Mouse (Mus musculus) CH12.LX (cell line): ENCODE results near the gene Gm39566. TPM values are rescaled to one million over a fixed set of nuclear protein-coding genes. Genes with fewer than 3 reads are reported as not detected.

Experiments
- DNase-seq: peaks from one replicate; pipeline ENCODE4 v3.0.0-alpha.2; 2013; ENCODE audit errors: extremely low read depth
- H3K27ac ChIP-seq: 2 replicates; pipeline ENCODE4 v1.5.1; 2012; ENCODE audit warnings: low read depth, mild to moderate bottlenecking, control low read depth, moderate library complexity; ENCODE audit not compliant: insufficient read depth
- H3K27me3 ChIP-seq: replicated peaks from 2 replicates; pipeline ENCODE3; 2012; ENCODE audit warnings: inconsistent platforms
- H3K36me3 ChIP-seq, 2 experiments: replicated peaks in 1 of 2; 2 replicates each; pipeline versions ENCODE3 to v1.6.1; 2012; ENCODE audit warnings: inconsistent platforms in 1 of 2, low read length in 1 of 2, mild to moderate bottlenecking in 1 of 2, mixed read lengths in 1 of 2, moderate library complexity in 1 of 2; ENCODE audit not compliant: control insufficient read depth in 1 of 2, insufficient read depth in 1 of 2
- H3K4me1 ChIP-seq, 2 experiments: 2 replicates each; pipeline ENCODE4 v1.6.1; 2012; ENCODE audit warnings: inconsistent platforms in 1 of 2, moderate library complexity in 1 of 2; ENCODE audit not compliant: insufficient read depth in 2 of 2, control insufficient read depth in 1 of 2
- H3K4me2 ChIP-seq: 2 replicates; pipeline ENCODE4 v1.6.1; 2012; ENCODE audit warnings: low read depth, mild to moderate bottlenecking, control low read depth; ENCODE audit not compliant: poor library complexity, insufficient read depth, severe bottlenecking
- H3K4me3 ChIP-seq, 3 experiments: fragments of 150-350 bp in 1 of 3; sonication (generic) in 1 of 3; replicated peaks in 1 of 3; 2 replicates each; pipeline versions ENCODE3 to v1.5.1; 2011 to 2012; ENCODE audit warnings: low read depth in 2 of 3, low read length in 2 of 3, mild to moderate bottlenecking in 2 of 3, moderate library complexity in 2 of 3, control low read depth in 1 of 3, improper control_type of control experiment in 1 of 3, inconsistent platforms in 1 of 3, mixed read lengths in 1 of 3; ENCODE audit not compliant: poor library complexity in 1 of 3
- H3K79me2 ChIP-seq: replicated peaks from 2 replicates; pipeline ENCODE4 v1.6.1; 2012; ENCODE audit warnings: mild to moderate bottlenecking, moderate library complexity; ENCODE audit not compliant: control insufficient read depth, poor library complexity, insufficient read depth, severe bottlenecking; ENCODE audit errors: extremely low read depth
- H3K9ac ChIP-seq: 2 replicates; pipeline ENCODE4 v1.6.1; 2012; ENCODE audit warnings: low read depth, mild to moderate bottlenecking, control low read depth, moderate library complexity; ENCODE audit not compliant: insufficient read depth
- H3K9me3 ChIP-seq: replicated peaks from 2 replicates; pipeline ENCODE3; 2012; ENCODE audit warnings: low read length, inconsistent platforms, mixed read lengths
- CHD2 ChIP-seq: IDR thresholded peaks from 2 replicates; pipeline ENCODE4 v1.6.1; 2011; ENCODE audit warnings: low read length, improper control_type of control experiment
- E2F4 ChIP-seq: IDR thresholded peaks from 2 replicates; pipeline ENCODE4 v1.6.1; 2011; ENCODE audit warnings: low read depth, low read length, improper control_type of control experiment; ENCODE audit not compliant: insufficient replicate concordance
- EP300 ChIP-seq: IDR thresholded peaks from 2 replicates; pipeline ENCODE4 v1.6.1; 2011; ENCODE audit warnings: low read length, improper control_type of control experiment
- HCFC1 ChIP-seq: IDR thresholded peaks from 2 replicates; pipeline ENCODE4 v1.6.1; 2012; ENCODE audit warnings: low read depth, mild to moderate bottlenecking, inconsistent platforms, low read length, improper control_type of control experiment
- MAZ ChIP-seq: IDR thresholded peaks from 2 replicates; pipeline ENCODE4 v1.6.1; 2012; ENCODE audit warnings: low read depth, mild to moderate bottlenecking, inconsistent platforms, low read length, improper control_type of control experiment, moderate library complexity
- MEF2A ChIP-seq: IDR thresholded peaks from 2 replicates; pipeline ENCODE4 v1.6.1; 2014; ENCODE audit warnings: low read depth, mild to moderate bottlenecking, inconsistent platforms, low read length, improper control_type of control experiment, borderline replicate concordance
- MXI1 ChIP-seq: IDR thresholded peaks from 2 replicates; pipeline ENCODE4 v1.6.1; 2011; ENCODE audit warnings: mild to moderate bottlenecking, low read depth, low read length, improper control_type of control experiment
- MYC ChIP-seq: IDR thresholded peaks from 2 replicates; pipeline ENCODE4 v1.6.1; 2011; ENCODE audit warnings: low read depth, mild to moderate bottlenecking, improper control_type of control experiment, low read length
- NRF1 ChIP-seq: IDR thresholded peaks from 2 replicates; pipeline ENCODE4 v1.6.1; 2014; ENCODE audit warnings: low read depth, mild to moderate bottlenecking, inconsistent platforms, low read length, improper control_type of control experiment, moderate library complexity
- PAX5 ChIP-seq: IDR thresholded peaks from 2 replicates; pipeline ENCODE4 v1.6.1; 2012; ENCODE audit warnings: low read length, inconsistent platforms, mixed read lengths
- POLR2A ChIP-seq: IDR thresholded peaks from 2 replicates; pipeline ENCODE4 v1.6.1; 2011; ENCODE audit warnings: low read depth, mild to moderate bottlenecking, improper control_type of control experiment, low read length
- RAD21 ChIP-seq: IDR thresholded peaks from 2 replicates; pipeline ENCODE4 v1.6.1; 2011; ENCODE audit warnings: low read depth, mild to moderate bottlenecking, low read length, improper control_type of control experiment, moderate library complexity
- RCOR1 ChIP-seq: conservative IDR thresholded peaks from 2 replicates; pipeline ENCODE4 v1.6.1; 2012; ENCODE audit warnings: low read depth, mild to moderate bottlenecking, inconsistent platforms, low read length, improper control_type of control experiment
- SIN3A ChIP-seq: IDR thresholded peaks from 2 replicates; pipeline ENCODE4 v1.6.1; 2012; ENCODE audit warnings: low read length, improper control_type of control experiment, inconsistent platforms
- TCF12 ChIP-seq: IDR thresholded peaks from 2 replicates; pipeline ENCODE4 v1.6.1; 2014; ENCODE audit warnings: low read depth, mild to moderate bottlenecking, inconsistent platforms, low read length, improper control_type of control experiment
- ZMIZ1 ChIP-seq: IDR thresholded peaks from 2 replicates; pipeline ENCODE4 v1.6.1; 2012; ENCODE audit warnings: low read depth, mild to moderate bottlenecking, inconsistent platforms, low read length, improper control_type of control experiment
- ZNF384 ChIP-seq: IDR thresholded peaks from 2 replicates; pipeline ENCODE4 v1.6.1; 2012; ENCODE audit warnings: low read depth, low read length, improper control_type of control experiment, inconsistent platforms
- dilution Hi-C: fragments of 300-500 bp; cut with MboI; formaldehyde crosslinking; loops from 2 replicates; pipeline ENCODE4 v1.14.3; 2020; ENCODE audit warnings: low sequenced_read_pairs; ENCODE audit not compliant: extremely low pct_unique_long_range_greater_than_20kb, extremely low pct_ligation_motif_present
- in situ Hi-C: fragments of 300-500 bp; cut with MboI; formaldehyde crosslinking; loops from 3 replicates; pipeline ENCODE4 v1.14.3; 2019; ENCODE audit warnings: low sequenced_read_pairs, low pct_ligation_motif_present, low pct_unique_long_range_greater_than_20kb, mixed read lengths
- polyA plus RNA-seq: library from polyadenylated mRNA; unstranded; fragments of >175 nt; gene quantifications from 2 replicates; pipeline ENCODE4 v1.2.1, GENCODE M21; 2012; ENCODE audit warnings: low read depth; ENCODE audit not compliant: insufficient read length
- total RNA-seq, 2 experiments: library from RNA; depleted of rRNA; stranded (reverse); fragments of 300-350 nt in 1 of 2; fragments of >200 nt in 1 of 2; gene quantifications; 2 replicates each; pipeline ENCODE4 v1.2.3; 2012 to 2014

Gm39566 gene
- total and polyA plus RNA-seq, 3 experiments = not detected

DNA sequence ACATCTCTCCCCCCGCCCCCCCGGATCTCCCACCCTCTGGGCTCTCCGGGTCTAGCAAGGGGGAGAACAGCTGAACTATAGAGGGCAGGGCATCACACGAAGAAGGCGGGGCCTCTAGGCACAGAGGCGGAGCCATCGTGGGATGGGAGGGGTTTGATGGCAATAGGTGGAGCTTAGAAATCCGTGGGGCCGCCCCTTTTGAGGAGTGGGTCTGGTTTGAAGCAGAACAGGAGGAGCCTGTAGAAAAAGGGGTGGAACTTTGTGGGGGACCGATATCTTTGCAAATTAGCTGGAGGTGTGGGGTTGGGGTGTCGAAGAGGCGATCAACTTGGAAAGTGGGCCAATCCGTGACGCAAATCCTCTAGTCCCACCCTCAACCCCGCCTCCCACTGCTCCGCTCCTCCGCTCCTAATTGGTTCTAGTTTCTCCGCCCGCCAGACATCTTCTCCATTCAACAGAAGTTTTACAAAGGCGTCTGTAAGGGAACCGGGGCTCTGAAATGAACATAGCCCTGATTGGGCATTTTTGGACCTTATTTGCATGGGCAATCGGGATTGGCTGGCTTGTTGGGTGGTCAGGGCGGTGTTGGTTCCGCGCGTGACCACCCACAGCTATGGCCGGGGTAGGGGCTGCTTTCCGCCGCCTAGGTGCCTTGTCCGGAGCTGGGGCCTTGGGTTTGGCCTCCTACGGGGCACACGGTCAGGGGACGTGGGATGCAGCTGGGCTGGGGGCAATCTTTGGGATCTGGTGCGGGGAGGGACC, 23.0 kb upstream of the Gm39566 start, which contains the start of gene Tmem256 (continued):
- peak; percentile 82 for TF ChIP-seq ZMIZ1
- no peak for TF ChIP-seq RCOR1
- 0 out of 2 replicates have a peak, but pooled peaks have one; percentile 38 for TF ChIP-seq MYC
- no peak; the same call in 1 of the 2 replicates for TF ChIP-seq MEF2A
- TF ChIP-seq SIN3A = peak; percentile 85
- TF ChIP-seq EP300 = 0 out of 2 replicates have a peak, but pooled peaks have one; percentile 12
- TF ChIP-seq PAX5 = no peak
- TF ChIP-seq HCFC1 = peak; percentile 85
- TF ChIP-seq TCF12 = peak; percentile 90

DNA sequence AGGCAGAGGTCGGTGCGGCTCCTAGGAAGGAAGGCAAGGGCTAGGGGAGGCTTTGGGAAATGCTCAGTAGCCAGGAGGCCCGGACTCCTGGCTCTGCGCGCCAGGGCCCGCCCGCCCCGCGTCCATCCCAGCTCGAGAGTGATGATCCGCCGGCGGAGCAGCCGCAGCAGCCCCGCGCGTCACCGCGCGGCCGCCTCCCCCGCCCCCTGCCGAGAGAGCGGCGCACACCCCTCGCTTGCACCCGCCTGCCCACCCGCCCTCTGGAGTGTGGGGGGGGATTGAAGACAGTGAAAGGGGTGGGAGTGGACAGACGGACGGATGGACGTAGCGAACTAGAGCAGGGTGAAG, 22.5 kb upstream of the Gm39566 start, which contains the start of gene Nlgn2:
Nlgn2 (minus strand) TSS at position 181 of the 348 bp plus-strand sequence.
- 0 out of 2 replicates have a peak, but pooled peaks have one; percentile 19 for TF ChIP-seq MAZ
- TF ChIP-seq RCOR1 = no peak
- TF ChIP-seq NRF1 = peak; percentile 51
- peak; percentile 28; the same call in 1 of the 2 replicates for TF ChIP-seq POLR2A
- Histone ChIP-seq H3K4me1 (peaks cover 10 to 19% of the 10 kb centered on the region in 2 experiments), H3K9ac (peak within 1 kb of the TSS; percentile 80), H3K27me3 (peaks cover 32% of the 10 kb centered on the region), H3K4me3 (peak within 1 kb of the TSS; percentile 62 to 100 (median 67)), H3K27ac (no peak within 1 kb of the TSS), H3K36me3 (peaks cover 3 to 9% of the 10 kb centered on the region in 2 experiments), H3K79me2 (no peaks in the 10 kb centered on the region), H3K4me2 (peak within 1 kb of the TSS; percentile 98), H3K9me3 (no peaks in the 10 kb centered on the region)
- dilution Hi-C loops = no loop called here
- DNase-seq = peak; percentile 14
- in situ Hi-C loops = no loop called here

DNA sequence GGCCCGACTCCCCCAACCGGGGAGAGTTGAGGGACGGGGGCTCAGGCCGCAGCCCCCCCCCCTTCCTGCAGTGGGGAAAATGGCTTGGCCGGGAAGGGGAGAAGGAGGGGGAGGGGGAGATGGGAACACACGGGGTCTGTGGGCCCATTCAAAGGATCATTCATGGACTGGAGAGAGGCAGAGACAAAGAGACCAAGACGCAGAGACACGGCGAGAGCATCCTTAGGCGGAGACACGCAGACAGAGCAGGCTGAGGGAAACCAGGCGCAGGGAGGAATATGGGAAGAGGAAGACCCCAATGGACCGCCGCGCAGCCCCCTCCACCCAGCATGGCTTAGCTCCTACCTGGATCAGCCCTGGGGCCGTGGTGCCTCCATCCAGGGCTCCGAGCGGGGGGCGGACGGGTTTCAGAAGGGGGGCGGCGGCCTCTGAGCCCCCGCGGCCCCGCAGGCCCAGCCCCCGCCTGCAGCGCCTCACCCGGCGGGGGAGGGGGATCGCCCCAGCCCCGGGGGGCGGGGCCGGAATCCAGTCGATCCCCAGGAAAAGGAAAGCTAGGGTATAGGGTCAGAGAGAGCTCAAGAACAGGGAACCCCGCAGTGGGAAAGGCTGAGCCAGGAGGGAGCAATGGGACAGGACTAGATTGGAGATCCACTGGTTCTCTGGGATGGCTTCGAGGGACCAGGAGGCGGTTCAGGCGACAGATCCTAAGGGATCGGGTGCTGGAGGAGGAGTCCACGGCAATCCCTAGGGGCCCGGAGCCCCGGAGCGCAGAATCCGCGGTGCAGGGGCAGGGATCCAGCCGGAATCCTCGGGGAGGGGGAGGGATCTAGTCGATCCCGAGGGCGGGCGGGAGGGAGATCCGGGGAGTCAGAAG, 21.8 kb upstream of the Gm39566 start:
- H3K9me3 ChIP-seq = no peaks in the 10 kb centered on the region

More for the DNA sequence above, 21.8 kb upstream of the Gm39566 start:
- dilution Hi-C loops (no loop called here), in situ Hi-C loops (no loop called here)
- TF ChIP-seq CHD2 (peak; percentile 47; the same call in 1 of the 2 replicates), RAD21 (no peak), PAX5 (no peak), E2F4 (no peak), MYC (no peak), TCF12 (no peak), MXI1 (no peak), ZNF384 (no peak)
- Histone ChIP-seq H3K9ac (peak overlapping the region; percentile 66), H3K4me1 (peaks cover 10 to 18% of the 10 kb centered on the region in 2 experiments), H3K4me2 (peak overlapping the region; percentile 98), H3K79me2 (no peaks in the 10 kb centered on the region), H3K27ac (no peak overlapping the region), H3K27me3 (peaks cover 38% of the 10 kb centered on the region), H3K4me3 (peak overlapping the region; percentile 59 to 100 (median 62)), H3K36me3 (peaks cover 3 to 9% of the 10 kb centered on the region in 2 experiments)
- no peak for DNase-seq
